Mouse (Mus musculus) lung, postnatal 0 days (tissue): ENCODE results near the gene Sbno1. TPM values are rescaled to one million over a fixed set of nuclear protein-coding genes. Genes with fewer than 3 reads are reported as not detected.
"Not testable (repeated sequence)": the region's sequence is repeated elsewhere in the genome, so short reads cannot be mapped to it uniquely, and the experiment has no call there.

Source experiments
- ATAC-seq: fragments of 200-750 bp; cut with Nextera tagmentation; 2 replicates; pipeline ENCODE4 v1.8.0; 2017; ENCODE audit warnings: moderate library complexity
- DNase-seq: peaks from one replicate; pipeline ENCODE4 v3.0.0-alpha.2; 2016; ENCODE audit warnings: low spot score
- H3K27ac ChIP-seq: fragments of 300-500 bp; sonication (generic); 2 replicates; pipeline ENCODE4 v1.5.1; 2014; ENCODE audit warnings: antibody characterized with exemption, mild to moderate bottlenecking, low read length, mixed read lengths
- H3K27me3 ChIP-seq: fragments of 300-500 bp; sonication (generic); replicated peaks from 2 replicates; pipeline ENCODE4 v1.6.1; 2014; ENCODE audit warnings: low read length, mixed read lengths; ENCODE audit not compliant: insufficient read depth
- H3K36me3 ChIP-seq: fragments of 300-500 bp; sonication (generic); 2 replicates; pipeline ENCODE4 v1.6.1; 2014; ENCODE audit warnings: low read length, mixed read lengths; ENCODE audit not compliant: insufficient read depth
- H3K4me1 ChIP-seq: fragments of 300-500 bp; sonication (generic); 2 replicates; pipeline ENCODE4 v1.6.1; 2014; ENCODE audit warnings: antibody characterized with exemption, low read depth, low read length, mixed read lengths; ENCODE audit not compliant: insufficient read depth
- H3K4me2 ChIP-seq: fragments of 300-500 bp; sonication (generic); replicated peaks from 2 replicates; pipeline ENCODE4 v1.6.1; 2014; ENCODE audit warnings: low read depth, mild to moderate bottlenecking, low read length, moderate library complexity, mixed read lengths
- H3K4me3 ChIP-seq: fragments of 300-500 bp; sonication (generic); 2 replicates; pipeline ENCODE4 v1.5.1; 2014; ENCODE audit warnings: low read depth, low read length
- H3K9ac ChIP-seq: fragments of 300-500 bp; sonication (generic); replicated peaks from 2 replicates; pipeline ENCODE4 v1.6.1; 2014; ENCODE audit warnings: low read depth, mild to moderate bottlenecking
- H3K9me3 ChIP-seq: fragments of 300-500 bp; sonication (generic); 2 replicates; pipeline ENCODE4 v1.6.1; 2016; ENCODE audit warnings: low read length, mixed read lengths
- CTCF ChIP-seq: IDR thresholded peaks from 2 replicates; pipeline ENCODE4 v1.5.1; 2016; ENCODE audit warnings: antibody characterized with exemption, mild to moderate bottlenecking
- EP300 ChIP-seq: IDR thresholded peaks from 2 replicates; pipeline ENCODE4 v1.6.1; 2016; ENCODE audit warnings: antibody characterized with exemption, mild to moderate bottlenecking, control low read depth
- WGBS: fragments of 180-500 bp; shearing (Covaris S2); extraction: QIAGEN DNeasy Blood & Tissue Kit; methylation state at CpG from one replicate; pipeline ENCODE4 v1.1.7; 2014; 5-methylcytosine and 5-hydroxymethylcytosine counted together
- polyA plus RNA-seq: library from polyadenylated mRNA; unstranded; fragments of >200 nt; fragmentation: Nextera tagmentation; extraction: Ambion mirVana; gene quantifications from 2 replicates; pipeline ENCODE4 v1.2.1, GENCODE M21; 2015

The Sbno1 gene
- polyA plus RNA-seq, 1 experiment from 2014 or later = 46.5 TPM

- no peak for TF ChIP-seq EP300
- no peak for TF ChIP-seq CTCF
- Histone ChIP-seq H3K36me3 (peaks cover 19% of the 10 kb centered on the region; the same call in 1 of the 2 replicates), H3K4me2 (no peak overlapping the region), H3K9ac (no peak overlapping the region), H3K4me1 (no peaks in the 10 kb centered on the region), H3K4me3 (no peak overlapping the region), H3K27me3 (no peaks in the 10 kb centered on the region), H3K27ac (no peak overlapping the region), H3K9me3 (no peaks in the 10 kb centered on the region)
- DNase-seq (no peak), ATAC-seq (no peak)
- 76% methylated on average over 5 of the region's 5 CpGs for WGBS
These were observed 37.7 kb upstream of the Sbno1 start for GRCm38 (mm10) chr5:124463462-124463861.

GRCm38 (mm10) chr5:124462297-124463025 is 36.7 kb upstream of the Sbno1 start:
- 87% methylated on average over 8 of the region's 8 CpGs for WGBS
- Histone ChIP-seq H3K4me2 (no peak overlapping the region), H3K9ac (no peak overlapping the region), H3K9me3 (no peaks in the 10 kb centered on the region), H3K4me1 (no peaks in the 10 kb centered on the region), H3K36me3 (peaks cover 20% of the 10 kb centered on the region; the same call in 1 of the 2 replicates), H3K4me3 (no peak overlapping the region), H3K27me3 (no peaks in the 10 kb centered on the region), H3K27ac (no peak overlapping the region)
- no peak for ATAC-seq
- TF ChIP-seq CTCF (no peak), EP300 (no peak)
- no peak for DNase-seq

- 92% methylated on average over 14 of the region's 14 CpGs for whole genome bisulfite sequencing
These were observed 35.1 kb upstream of the Sbno1 start for GRCm38 (mm10) chr5:124460922-124461321.

GRCm38 (mm10) chr5:124456762-124457161 is 31.0 kb upstream of the Sbno1 start:
- ATAC-seq (no peak), DNase-seq (no peak)
- Histone ChIP-seq H3K9ac (no peak overlapping the region), H3K27me3 (no peaks in the 10 kb centered on the region), H3K4me3 (no peak overlapping the region), H3K4me1 (no peaks in the 10 kb centered on the region), H3K36me3 (peaks cover 19% of the 10 kb centered on the region), H3K27ac (no peak overlapping the region), H3K9me3 (no peaks in the 10 kb centered on the region), H3K4me2 (no peak overlapping the region)
- TF ChIP-seq CTCF (no peak), EP300 (no peak)
- 91% methylated on average over 6 of the region's 6 CpGs for WGBS

More at GRCm38 (mm10) chr5:124460922-124461321, 35.1 kb upstream of the Sbno1 start:
- not testable (repeated sequence) for H3K4me2 ChIP-seq, H3K9ac ChIP-seq, H3K9me3 ChIP-seq, H3K27ac ChIP-seq, DNase-seq, H3K4me1 ChIP-seq, ATAC-seq, H3K4me3 ChIP-seq, H3K27me3 ChIP-seq
- H3K36me3 ChIP-seq = peaks cover 20% of the 10 kb centered on the region

GRCm38 (mm10) chr5:124454082-124454419 is 28.2 kb upstream of the Sbno1 start:
- Histone ChIP-seq H3K36me3 (peaks cover 11% of the 10 kb centered on the region), H3K27ac (no peak overlapping the region), H3K27me3 (no peaks in the 10 kb centered on the region), H3K4me2 (no peak overlapping the region), H3K4me3 (no peak overlapping the region), H3K4me1 (no peaks in the 10 kb centered on the region), H3K9me3 (no peaks in the 10 kb centered on the region), H3K9ac (no peak overlapping the region)
- TF ChIP-seq CTCF (no peak), EP300 (no peak)
- WGBS = 60% methylated on average over 1 of the region's 1 CpGs
- DNase-seq (no peak), ATAC-seq (no peak)

- H3K4me1 ChIP-seq = no peaks in the 10 kb centered on the region
- no peak overlapping the region for H3K4me2 ChIP-seq
- ATAC-seq = no peak
- H3K9me3 ChIP-seq = no peaks in the 10 kb centered on the region
- WGBS = 86% methylated on average over 13 of the region's 13 CpGs
- H3K27ac ChIP-seq = no peak overlapping the region
- H3K36me3 ChIP-seq = peaks cover 11% of the 10 kb centered on the region
- H3K27me3 ChIP-seq = no peaks in the 10 kb centered on the region
- H3K4me3 ChIP-seq = no peak overlapping the region
- no peak overlapping the region for H3K9ac ChIP-seq
- DNase-seq = no peak
- no peak for TF ChIP-seq CTCF
- TF ChIP-seq EP300 = no peak
These were observed 27.7 kb upstream of the Sbno1 start for GRCm38 (mm10) chr5:124453339-124454081.
